Mouse (Mus musculus) midbrain, embryonic 11.5 days (tissue): ENCODE data around the gene Pou6f1. TPM values are rescaled to one million over a fixed set of nuclear protein-coding genes. Genes with fewer than 3 reads are reported as not detected.

Experiments
- ATAC-seq: fragments of 200-750 bp; cut with Nextera tagmentation; 2 replicates; pipeline ENCODE4 v1.8.0; 2017; ENCODE audit warnings: moderate TSS enrichment, moderate library complexity; ENCODE audit not compliant: low FRiP score
- DNase-seq: peaks from one replicate; pipeline ENCODE4 v3.0.0; 2015; ENCODE audit warnings: low spot score; ENCODE audit errors: missing footprints
- H3K27ac ChIP-seq: fragments of 300-500 bp; sonication (generic); 2 replicates; pipeline ENCODE4 v1.5.1; 2014; ENCODE audit warnings: low read depth, low read length
- H3K27me3 ChIP-seq: fragments of 300-500 bp; sonication (generic); 2 replicates; pipeline ENCODE4 v1.6.1; 2014; ENCODE audit warnings: mild to moderate bottlenecking, low read length, moderate library complexity, mixed read lengths; ENCODE audit not compliant: control insufficient read depth, insufficient read depth
- H3K36me3 ChIP-seq: fragments of 300-500 bp; sonication (generic); 2 replicates; pipeline ENCODE4 v1.6.1; 2014; ENCODE audit warnings: mild to moderate bottlenecking, low read length, moderate library complexity, mixed read lengths; ENCODE audit not compliant: control insufficient read depth, insufficient read depth
- H3K4me1 ChIP-seq: fragments of 300-500 bp; sonication (generic); 2 replicates; pipeline ENCODE4 v1.6.1; 2014; ENCODE audit warnings: low read length; ENCODE audit not compliant: control insufficient read depth, insufficient read depth
- H3K4me2 ChIP-seq: fragments of 300-500 bp; sonication (generic); 2 replicates; pipeline ENCODE4 v1.6.1; 2014; ENCODE audit warnings: mild to moderate bottlenecking, moderate library complexity
- H3K4me3 ChIP-seq: fragments of 300-500 bp; sonication (generic); 2 replicates; pipeline ENCODE4 v1.5.1; 2014; ENCODE audit warnings: low read depth, low read length
- H3K9ac ChIP-seq: fragments of 300-500 bp; sonication (generic); 2 replicates; pipeline ENCODE4 v1.6.1; 2014; ENCODE audit warnings: low read length
- H3K9me3 ChIP-seq: fragments of 300-500 bp; sonication (generic); 2 replicates; pipeline ENCODE4 v1.6.1; 2016; ENCODE audit warnings: low read length; ENCODE audit not compliant: control insufficient read depth
- WGBS: fragments of 180-500 bp; shearing (Covaris S2); extraction: QIAGEN DNeasy Blood & Tissue Kit; methylation state at CpG from one replicate; pipeline ENCODE4 v1.1.7; 2014; 5-methylcytosine and 5-hydroxymethylcytosine counted together
- polyA plus RNA-seq: library from polyadenylated mRNA; unstranded; fragments of >200 nt; fragmentation: Nextera tagmentation; extraction: Ambion mirVana; gene quantifications from 2 replicates; pipeline ENCODE4 v1.2.1, GENCODE M21; 2014

Pou6f1 gene
- 15.0 and 15.6 TPM in 2 replicates for polyA plus RNA-seq

DNA sequence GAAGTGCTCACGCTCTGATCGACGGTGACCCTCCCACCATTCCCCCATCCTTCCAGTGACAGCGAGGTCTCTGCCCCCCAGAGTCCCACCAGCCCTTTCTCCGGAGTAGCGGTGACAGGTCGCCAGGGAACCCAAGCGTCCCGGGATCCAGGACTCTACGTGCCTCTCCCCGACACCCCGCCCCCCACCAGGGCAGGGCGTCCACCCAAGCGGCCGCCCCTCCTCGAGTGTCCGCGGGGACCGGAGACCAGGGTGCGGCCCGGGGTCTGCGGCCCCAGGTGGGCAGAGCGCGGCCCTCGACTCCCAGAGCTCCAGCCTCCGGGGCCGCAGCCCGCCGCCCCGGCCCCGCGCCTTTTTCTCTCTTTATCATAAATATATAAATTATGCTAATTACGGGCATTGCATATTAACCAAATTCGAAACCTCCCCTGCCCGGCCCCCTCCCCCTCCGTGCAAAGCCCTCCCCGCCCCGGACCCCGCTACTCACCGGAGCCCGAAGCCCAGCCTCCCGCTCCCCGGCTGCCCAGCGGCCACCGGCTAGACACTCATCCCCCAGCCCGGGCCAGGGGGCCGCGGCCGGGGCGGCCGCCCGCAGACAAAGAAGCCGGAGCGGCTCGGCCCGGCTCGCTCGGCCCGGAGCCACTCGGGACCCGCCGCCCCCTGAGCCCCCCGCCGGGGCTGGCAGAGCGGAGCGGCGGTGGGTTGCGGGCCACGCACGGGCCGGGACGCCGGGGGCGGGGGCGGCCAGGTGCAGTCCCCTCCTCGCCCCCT, at the start of gene Pou6f1:
TSS of gene Pou6f1 (minus strand) at position 709 of the 771 bp plus-strand sequence.
- Histone ChIP-seq H3K4me3 (peak within 1 kb of the TSS; percentile 81), H3K9ac (peak within 1 kb of the TSS; percentile 96), H3K4me1 (peaks cover 13% of the 10 kb centered on the region), H3K27me3 (peaks cover 15% of the 10 kb centered on the region), H3K27ac (peak within 1 kb of the TSS; percentile 76), H3K9me3 (no peaks in the 10 kb centered on the region), H3K36me3 (no peaks in the 10 kb centered on the region), H3K4me2 (peak within 1 kb of the TSS; percentile 94)
- ATAC-seq (peak; percentile 79), DNase-seq (peak; percentile 94)
- under 1% methylated on average over 74 of the region's 76 CpGs for WGBS

DNA sequence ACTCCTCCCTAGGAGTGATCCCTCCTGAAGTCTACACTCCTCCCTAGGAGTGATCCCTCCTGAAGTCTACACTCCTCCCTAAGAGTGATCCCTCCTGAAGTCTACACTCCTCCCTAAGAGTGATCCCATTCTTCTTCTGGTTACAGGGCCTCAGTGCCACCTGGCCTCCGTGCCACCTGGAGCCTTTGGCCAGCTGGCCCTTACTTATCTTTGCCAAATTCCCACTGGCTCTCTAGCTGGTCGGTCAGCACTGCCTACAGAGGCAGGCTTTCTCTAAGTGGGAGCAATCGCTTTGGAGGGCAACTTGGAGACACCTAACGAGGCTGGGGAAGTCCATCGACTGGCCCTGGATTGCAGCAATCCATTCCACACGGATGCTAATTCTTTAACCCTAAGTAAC, 46.4 kb upstream of the Pou6f1 start:
- no peaks in the 10 kb centered on the region for H3K9me3 ChIP-seq
- 79% methylated on average over 6 of the region's 6 CpGs for WGBS
- no peak overlapping the region for H3K4me3 ChIP-seq
- ATAC-seq, result no peak
- H3K9ac ChIP-seq, result no peak overlapping the region
- no peak for DNase-seq
- H3K4me1 ChIP-seq, result no peaks in the 10 kb centered on the region
- H3K36me3 ChIP-seq, result no peaks in the 10 kb centered on the region
- H3K27me3 ChIP-seq, result no peaks in the 10 kb centered on the region
- H3K4me2 ChIP-seq, result no peak overlapping the region
- H3K27ac ChIP-seq, result no peak overlapping the region

GRCm38 (mm10) chr15:100642451-100642850, 42.7 kb upstream of the Pou6f1 start:
- no peak for DNase-seq
- peaks cover 14% of the 10 kb centered on the region for H3K27me3 ChIP-seq
- no peaks in the 10 kb centered on the region for H3K36me3 ChIP-seq
- no peak overlapping the region for H3K4me2 ChIP-seq
- no peaks in the 10 kb centered on the region for H3K4me1 ChIP-seq
- no peaks in the 10 kb centered on the region for H3K9me3 ChIP-seq
- no peak overlapping the region for H3K27ac ChIP-seq
- no peak overlapping the region for H3K4me3 ChIP-seq
- ATAC-seq, result no peak
- H3K9ac ChIP-seq, result no peak overlapping the region
- 92% methylated on average over 7 of the region's 7 CpGs for WGBS

DNA sequence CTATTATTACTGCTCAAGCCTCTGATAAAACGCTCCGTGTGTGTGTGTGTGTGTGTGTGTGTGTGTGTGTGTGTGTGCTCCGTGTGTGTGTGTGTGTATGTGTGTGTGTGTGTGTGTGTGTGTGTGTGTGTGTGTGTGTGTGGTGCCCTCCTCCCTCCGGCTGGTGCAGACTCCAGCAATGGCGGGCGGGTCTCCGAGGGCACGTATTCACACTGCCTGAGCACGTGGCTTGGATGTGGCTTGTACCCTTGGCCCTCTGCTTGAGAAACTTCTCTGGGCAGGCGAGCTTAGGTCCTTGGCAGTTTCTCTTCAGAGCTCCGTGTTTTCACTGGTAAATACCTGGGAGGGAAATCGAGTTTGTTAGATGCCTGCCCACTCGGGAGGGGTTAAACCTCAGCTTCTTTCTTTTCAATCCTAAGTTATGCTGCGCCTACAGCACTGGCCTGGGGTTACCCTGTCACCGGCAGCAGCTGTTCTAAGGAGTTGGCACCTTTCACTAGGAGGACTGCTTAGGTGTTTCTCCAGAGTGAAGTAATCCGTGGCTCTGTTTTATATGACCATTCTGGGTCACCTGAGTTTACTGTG, 41.5 kb upstream of the Pou6f1 start:
- peaks cover 26% of the 10 kb centered on the region for H3K27me3 ChIP-seq
- no peaks in the 10 kb centered on the region for H3K36me3 ChIP-seq
- no peak overlapping the region for H3K27ac ChIP-seq
- 79% methylated on average over 16 of the region's 16 CpGs for WGBS
- DNase-seq (no peak), ATAC-seq (no peak)
- no peak overlapping the region for H3K4me2 ChIP-seq
- no peaks in the 10 kb centered on the region for H3K9me3 ChIP-seq
- H3K9ac ChIP-seq, result no peak overlapping the region
- H3K4me3 ChIP-seq, result no peak overlapping the region
- peaks cover 6% of the 10 kb centered on the region for H3K4me1 ChIP-seq

DNA sequence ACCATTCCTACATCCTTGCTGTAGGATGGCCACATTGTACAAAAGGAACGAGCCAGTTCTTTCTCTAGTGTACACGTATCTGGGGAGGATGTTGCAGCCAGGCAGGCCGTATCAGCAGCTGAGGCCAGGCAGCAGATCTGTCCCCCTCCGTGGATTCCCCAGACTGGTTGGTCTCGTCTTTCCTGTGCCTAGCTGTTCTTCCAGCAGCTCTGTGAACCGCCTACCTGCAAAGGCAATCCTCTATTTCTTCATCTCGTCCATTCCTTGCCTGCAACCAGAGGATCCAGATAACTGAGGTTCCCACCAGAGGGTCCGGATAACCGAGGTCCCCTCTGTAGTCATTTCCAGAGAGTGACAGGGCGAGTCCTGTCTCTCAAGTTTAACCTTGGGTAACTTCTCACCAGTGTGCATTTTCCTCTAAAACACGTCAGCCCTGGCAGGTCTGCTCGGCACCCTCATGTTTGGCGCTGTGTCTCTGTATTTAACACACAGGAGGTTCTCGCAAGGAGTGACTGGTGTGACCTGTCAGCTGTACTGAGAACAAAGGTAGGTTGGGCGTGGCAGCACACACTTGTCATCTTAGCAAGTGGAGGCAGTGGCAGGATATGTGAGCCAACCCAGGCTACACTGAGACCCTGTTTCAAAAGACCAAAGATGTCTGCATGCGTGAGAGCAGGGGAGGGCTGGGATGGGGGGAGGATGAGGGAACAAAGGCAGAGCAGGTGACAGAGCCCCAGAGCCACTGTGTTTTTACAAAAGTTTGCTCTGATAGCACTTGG, 40.4 kb upstream of the Pou6f1 start:
- Histone ChIP-seq H3K9me3 (no peaks in the 10 kb centered on the region), H3K4me1 (peaks cover 8% of the 10 kb centered on the region), H3K4me2 (no peak overlapping the region), H3K36me3 (no peaks in the 10 kb centered on the region), H3K4me3 (no peak overlapping the region), H3K27ac (no peak overlapping the region), H3K9ac (no peak overlapping the region), H3K27me3 (peaks cover 37% of the 10 kb centered on the region)
- WGBS, result 78% methylated on average over 16 of the region's 16 CpGs
- no peak for ATAC-seq
- DNase-seq, result no peak

- H3K9ac ChIP-seq, result no peak overlapping the region
- ATAC-seq, result no peak
- 16% methylated on average over 6 of the region's 6 CpGs for WGBS
Observed at GRCm38 (mm10) chr15:100637661-100638060, 37.9 kb upstream of the Pou6f1 start.

DNA sequence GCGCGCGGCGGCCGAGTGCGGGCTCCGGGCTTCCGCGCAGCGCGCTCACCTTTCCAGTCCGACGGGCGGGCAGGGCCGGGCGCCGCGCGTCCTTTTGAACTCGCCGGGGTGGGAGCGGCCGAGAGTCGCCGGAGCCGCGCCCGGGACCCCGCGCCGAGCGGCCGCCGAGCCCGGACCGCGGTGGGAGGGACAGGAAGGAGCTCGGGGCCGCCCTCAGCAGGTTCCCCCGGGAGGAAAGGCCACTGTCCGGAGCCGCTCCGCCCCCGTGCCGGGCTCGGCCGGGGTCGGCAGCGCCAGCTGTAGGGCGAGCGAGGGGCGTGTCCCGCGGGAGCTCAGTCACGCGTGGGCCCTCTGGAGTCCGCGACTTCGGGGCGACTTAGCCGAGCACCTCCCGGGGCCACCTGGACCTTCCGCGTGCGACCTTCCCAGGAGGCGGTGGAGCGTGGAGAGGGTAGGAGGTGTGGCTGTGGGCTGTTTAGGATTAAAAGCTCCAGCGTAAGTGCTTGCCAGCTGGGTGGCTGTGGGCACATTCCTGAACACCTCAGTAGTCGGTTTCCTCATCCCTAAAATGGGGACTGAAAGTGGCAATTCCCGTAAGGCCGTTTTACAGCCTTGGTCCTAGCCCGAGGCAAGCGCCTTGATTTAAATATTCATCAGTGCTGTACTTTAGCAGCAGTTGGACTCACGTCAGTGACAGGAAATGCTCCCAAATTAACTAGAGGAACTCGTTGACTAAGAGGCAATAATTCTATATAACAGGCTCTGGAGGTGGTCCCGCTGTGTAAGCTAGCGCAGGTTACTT, 37.1 kb upstream of the Pou6f1 start, which contains the start of gene Smagp:
TSS of gene Smagp (minus strand) at position 241 of the 802 bp plus-strand sequence.
- Histone ChIP-seq H3K9ac (peak within 1 kb of the TSS; percentile 31; the same call in 1 of the 2 replicates), H3K4me2 (peak within 1 kb of the TSS; percentile 65), H3K4me1 (peaks cover 8% of the 10 kb centered on the region), H3K9me3 (no peaks in the 10 kb centered on the region), H3K36me3 (no peaks in the 10 kb centered on the region), H3K27ac (no peak within 1 kb of the TSS), H3K27me3 (peaks cover 48% of the 10 kb centered on the region), H3K4me3 (peak within 1 kb of the TSS; percentile 43)
- under 1% methylated on average over 58 of the region's 77 CpGs for WGBS
- ATAC-seq (no peak), DNase-seq (peak; percentile 92)

More at GRCm38 (mm10) chr15:100637661-100638060, 37.9 kb upstream of the Pou6f1 start:
- Histone ChIP-seq H3K36me3 (no peaks in the 10 kb centered on the region), H3K4me1 (peaks cover 8% of the 10 kb centered on the region), H3K4me2 (no peak overlapping the region), H3K27me3 (peaks cover 48% of the 10 kb centered on the region), H3K9me3 (no peaks in the 10 kb centered on the region), H3K27ac (no peak overlapping the region), H3K4me3 (no peak overlapping the region)
- DNase-seq, result no peak

DNA sequence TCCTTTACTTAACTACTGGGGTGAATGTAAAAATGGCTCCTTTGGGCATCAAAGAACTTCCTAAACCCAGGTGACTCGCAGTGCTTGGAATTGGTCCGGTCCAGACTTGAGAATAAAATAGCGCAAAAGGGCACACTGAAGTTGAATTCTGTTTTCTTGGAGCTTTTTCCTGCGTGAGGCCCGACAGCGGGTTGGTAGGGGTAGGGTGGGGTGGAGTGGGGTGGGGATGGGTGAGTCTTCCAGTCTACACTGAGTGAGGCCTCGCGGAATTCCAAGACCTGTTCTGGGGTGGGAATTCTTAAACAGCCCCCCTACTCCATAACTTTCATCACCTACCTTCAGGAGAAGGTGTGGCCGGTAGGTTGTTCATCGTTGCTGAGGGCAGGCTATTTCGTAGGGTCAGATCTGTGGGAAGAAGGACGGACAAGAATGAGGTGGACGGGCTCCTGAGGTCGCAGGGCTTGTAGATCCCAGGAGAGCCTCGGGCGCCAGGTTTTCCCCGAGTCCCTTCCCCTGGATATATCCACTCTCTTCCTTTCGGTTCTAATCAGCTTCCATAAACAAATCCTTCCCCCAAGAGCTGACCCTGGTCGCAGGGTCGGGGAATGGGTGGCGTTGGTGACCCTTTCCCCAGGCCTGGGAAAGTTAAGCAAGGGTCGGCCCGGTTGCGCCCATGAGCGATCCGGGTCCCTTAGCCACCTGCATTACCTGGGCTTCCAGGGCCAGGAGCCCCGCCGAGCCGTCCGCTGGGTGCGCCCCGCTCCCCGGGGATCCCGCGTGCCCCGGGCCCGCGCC, 36.3 kb upstream of the Pou6f1 start:
- ATAC-seq (no peak), DNase-seq (peak; percentile 92)
- Histone ChIP-seq H3K27ac (no peak overlapping the region), H3K36me3 (no peaks in the 10 kb centered on the region), H3K9ac (peak overlapping the region; percentile 31; the same call in 1 of the 2 replicates), H3K27me3 (peaks cover 48% of the 10 kb centered on the region), H3K9me3 (no peaks in the 10 kb centered on the region), H3K4me2 (peak overlapping the region; percentile 65), H3K4me3 (peak overlapping the region; percentile 43), H3K4me1 (peaks cover 8% of the 10 kb centered on the region)
- 3% methylated on average over 38 of the region's 38 CpGs for WGBS
